Mouse (Mus musculus) hindbrain, embryonic 16.5 days (tissue): Measurements from ENCODE around the gene Wnt2b. TPM values are rescaled to one million over a fixed set of nuclear protein-coding genes. Genes with fewer than 3 reads are reported as not detected.

Experiments used
- ATAC-seq: fragments of 200-750 bp; cut with Nextera tagmentation; 2 replicates; pipeline ENCODE4 v1.8.0; 2017; ENCODE audit warnings: moderate TSS enrichment, moderate library complexity
- H3K27ac ChIP-seq: fragments of 300-500 bp; sonication (generic); 2 replicates; pipeline ENCODE4 v1.5.1; 2014; ENCODE audit warnings: low read depth, mild to moderate bottlenecking, control low read depth, low read length, moderate library complexity
- H3K27me3 ChIP-seq: fragments of 300-500 bp; sonication (generic); replicated peaks from 2 replicates; pipeline ENCODE4 v1.6.1; 2014; ENCODE audit warnings: low read length; ENCODE audit not compliant: control insufficient read depth, insufficient read depth
- H3K36me3 ChIP-seq: fragments of 300-500 bp; sonication (generic); 2 replicates; pipeline ENCODE4 v1.6.1; 2014; ENCODE audit warnings: mild to moderate bottlenecking, low read length, moderate library complexity, mixed read lengths; ENCODE audit not compliant: control insufficient read depth, insufficient read depth
- H3K4me1 ChIP-seq: fragments of 300-500 bp; sonication (generic); 2 replicates; pipeline ENCODE4 v1.6.1; 2014; ENCODE audit warnings: low read depth, low read length; ENCODE audit not compliant: control insufficient read depth, insufficient read depth
- H3K4me2 ChIP-seq: fragments of 300-500 bp; sonication (generic); 2 replicates; pipeline ENCODE4 v1.6.1; 2014; ENCODE audit warnings: mild to moderate bottlenecking, low read length, control low read depth, moderate library complexity
- H3K4me3 ChIP-seq: fragments of 300-500 bp; sonication (generic); 2 replicates; pipeline ENCODE4 v1.5.1; 2014; ENCODE audit warnings: mild to moderate bottlenecking, low read length, control low read depth, moderate library complexity
- H3K9ac ChIP-seq: fragments of 300-500 bp; sonication (generic); 2 replicates; pipeline ENCODE4 v1.6.1; 2014; ENCODE audit warnings: low read depth, mild to moderate bottlenecking, control low read depth, low read length, moderate library complexity
- H3K9me3 ChIP-seq: fragments of 300-500 bp; sonication (generic); 2 replicates; pipeline ENCODE4 v1.6.1; 2014; ENCODE audit warnings: mild to moderate bottlenecking, low read length, moderate library complexity; ENCODE audit not compliant: control insufficient read depth
- WGBS: fragments of 180-500 bp; shearing (Covaris S2); extraction: QIAGEN DNeasy Blood & Tissue Kit; methylation state at CpG from one replicate; pipeline ENCODE4 v1.1.7; 2014; 5-methylcytosine and 5-hydroxymethylcytosine counted together
- polyA plus RNA-seq: library from polyadenylated mRNA; unstranded; fragments of >200 nt; fragmentation: Nextera tagmentation; extraction: Ambion mirVana; gene quantifications from 2 replicates; pipeline ENCODE4 v1.2.1, GENCODE M21; 2015

The Wnt2b gene
- polyA plus RNA-seq, 1 experiment from 2014 or later = 0.78 TPM

DNA sequence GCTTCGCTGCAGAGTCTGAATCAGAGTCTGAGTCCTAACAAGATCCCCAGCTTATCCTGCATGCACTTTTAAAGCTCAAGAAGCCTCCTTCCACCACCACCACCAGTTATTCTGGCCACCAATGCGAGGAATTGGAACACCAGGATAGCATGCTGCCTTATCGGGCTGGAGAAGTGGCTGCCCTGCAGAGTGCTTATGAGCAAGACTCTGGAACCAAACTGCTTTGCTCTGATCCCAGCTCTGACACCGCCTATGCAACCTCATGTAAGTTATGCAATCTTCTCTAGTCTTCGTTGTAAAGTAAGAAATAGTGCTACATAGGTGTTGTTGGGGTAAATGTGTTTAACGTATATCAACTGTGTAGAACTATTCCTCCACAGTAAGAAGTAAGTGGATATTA is 32.3 kb downstream of the Wnt2b start:
- Histone ChIP-seq H3K4me3 (no peak overlapping the region), H3K27ac (no peak overlapping the region), H3K36me3 (peaks cover 15% of the 10 kb centered on the region), H3K4me2 (no peak overlapping the region), H3K9ac (no peak overlapping the region), H3K9me3 (no peaks in the 10 kb centered on the region), H3K27me3 (no peaks in the 10 kb centered on the region), H3K4me1 (no peaks in the 10 kb centered on the region)
- 92% methylated on average over 6 of the region's 6 CpGs for WGBS
- ATAC-seq = no peak

DNA sequence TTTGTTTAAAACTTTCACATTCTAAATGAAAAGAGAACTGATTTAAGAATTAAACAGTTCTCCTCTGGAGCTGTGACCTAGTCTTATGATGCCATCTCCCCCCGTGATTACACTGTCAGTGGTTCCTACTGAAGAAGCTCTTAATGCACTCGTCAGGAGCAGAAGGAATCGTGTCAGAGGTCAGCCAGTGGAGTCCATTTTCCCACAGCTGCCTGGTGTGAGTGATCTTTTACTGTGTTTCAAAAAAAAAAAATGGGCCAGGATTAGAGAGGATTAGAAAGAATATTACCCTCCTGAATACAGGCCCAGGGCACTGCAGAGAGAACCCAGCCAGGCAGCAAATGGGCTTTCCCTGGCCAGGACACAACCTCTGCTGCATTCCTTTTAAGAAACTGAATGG is 46.7 kb downstream of the Wnt2b start:
- Histone ChIP-seq H3K27me3 (no peaks in the 10 kb centered on the region), H3K27ac (no peak overlapping the region), H3K4me1 (no peaks in the 10 kb centered on the region), H3K9me3 (no peaks in the 10 kb centered on the region), H3K36me3 (peaks cover 3% of the 10 kb centered on the region), H3K4me2 (no peak overlapping the region), H3K9ac (no peak overlapping the region), H3K4me3 (no peak overlapping the region)
- WGBS = 40% methylated on average over 3 of the region's 3 CpGs
- no peak for ATAC-seq

DNA sequence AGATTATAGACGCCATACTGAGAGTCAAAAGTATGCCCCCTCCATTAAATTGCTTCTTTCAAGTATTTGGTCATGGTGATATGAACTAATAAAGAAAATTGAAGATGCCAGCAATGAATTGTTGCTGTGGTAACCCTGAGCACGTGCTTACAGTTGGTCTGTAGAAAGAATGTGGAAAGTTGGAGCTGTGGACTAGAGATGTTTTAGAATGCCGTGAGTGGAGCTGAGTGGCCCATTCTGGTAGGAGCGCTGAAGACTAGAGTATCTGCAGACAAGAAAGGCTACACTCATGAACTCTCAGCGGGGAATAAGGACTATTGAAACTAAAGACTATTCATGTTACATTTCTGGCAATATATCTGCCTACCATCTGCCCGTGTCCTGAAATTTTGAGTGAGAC is 52.5 kb downstream of the Wnt2b start:
- 74% methylated on average over 6 of the region's 6 CpGs for WGBS
- H3K9me3 ChIP-seq = no peaks in the 10 kb centered on the region
- no peaks in the 10 kb centered on the region for H3K27me3 ChIP-seq
- no peak for ATAC-seq
- no peak overlapping the region for H3K4me2 ChIP-seq
- no peaks in the 10 kb centered on the region for H3K4me1 ChIP-seq
- H3K9ac ChIP-seq = no peak overlapping the region
- peaks cover 6% of the 10 kb centered on the region for H3K36me3 ChIP-seq
- H3K4me3 ChIP-seq = no peak overlapping the region
- no peak overlapping the region for H3K27ac ChIP-seq

DNA sequence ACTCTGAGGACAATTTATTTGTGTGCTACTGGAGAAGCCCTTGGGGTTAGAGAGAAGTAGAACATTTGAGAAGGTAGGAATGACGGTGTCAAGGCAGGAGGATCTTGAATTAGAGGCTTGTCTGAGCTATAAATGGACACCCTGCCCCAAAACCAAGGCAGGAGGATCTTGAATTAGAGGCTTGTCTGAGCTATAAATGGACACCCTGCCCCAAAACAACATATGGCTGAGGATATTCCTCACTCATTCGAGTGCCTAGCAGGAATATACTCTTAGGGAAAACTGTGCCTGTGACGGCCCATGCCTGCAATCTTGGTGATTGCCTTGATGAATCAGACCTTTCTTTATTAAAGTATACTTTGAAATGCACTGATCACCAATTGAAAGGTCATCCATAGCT is 55.7 kb downstream of the Wnt2b start:
- H3K27ac ChIP-seq = no peak overlapping the region
- H3K36me3 ChIP-seq = peaks cover 6% of the 10 kb centered on the region
- H3K9ac ChIP-seq = no peak overlapping the region
- ATAC-seq = no peak
- H3K4me1 ChIP-seq = no peaks in the 10 kb centered on the region
- 93% methylated on average over 3 of the region's 3 CpGs for WGBS
- no peaks in the 10 kb centered on the region for H3K9me3 ChIP-seq
- H3K4me2 ChIP-seq = no peak overlapping the region
- H3K27me3 ChIP-seq = no peaks in the 10 kb centered on the region
- no peak overlapping the region for H3K4me3 ChIP-seq

DNA sequence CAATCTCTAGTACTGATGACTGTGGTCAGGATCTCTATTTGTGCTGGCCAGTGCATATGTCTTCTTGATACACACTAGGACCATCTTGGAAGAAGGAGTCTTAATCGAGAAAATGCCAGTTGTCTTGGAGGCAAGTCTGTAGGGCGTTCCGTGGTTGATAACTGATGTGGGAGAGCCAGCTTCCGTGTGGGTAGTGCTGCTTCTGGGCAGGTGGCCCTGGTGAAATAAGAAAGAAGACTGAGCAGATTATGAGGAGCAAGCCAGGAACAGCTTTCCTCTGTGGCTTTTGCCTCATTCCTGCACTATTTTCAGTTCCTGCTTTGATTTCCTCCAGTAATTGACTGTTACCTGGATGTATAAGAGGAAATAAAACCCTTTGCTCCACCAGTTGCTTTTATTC is 56.3 kb downstream of the Wnt2b start:
- Histone ChIP-seq H3K27me3 (no peaks in the 10 kb centered on the region), H3K4me3 (no peak overlapping the region), H3K36me3 (peaks cover 5% of the 10 kb centered on the region; the same call in 1 of the 2 replicates), H3K4me2 (no peak overlapping the region), H3K27ac (no peak overlapping the region), H3K9ac (no peak overlapping the region), H3K4me1 (no peaks in the 10 kb centered on the region), H3K9me3 (no peaks in the 10 kb centered on the region)
- 94% methylated on average over 4 of the region's 4 CpGs for WGBS
- no peak for ATAC-seq

DNA sequence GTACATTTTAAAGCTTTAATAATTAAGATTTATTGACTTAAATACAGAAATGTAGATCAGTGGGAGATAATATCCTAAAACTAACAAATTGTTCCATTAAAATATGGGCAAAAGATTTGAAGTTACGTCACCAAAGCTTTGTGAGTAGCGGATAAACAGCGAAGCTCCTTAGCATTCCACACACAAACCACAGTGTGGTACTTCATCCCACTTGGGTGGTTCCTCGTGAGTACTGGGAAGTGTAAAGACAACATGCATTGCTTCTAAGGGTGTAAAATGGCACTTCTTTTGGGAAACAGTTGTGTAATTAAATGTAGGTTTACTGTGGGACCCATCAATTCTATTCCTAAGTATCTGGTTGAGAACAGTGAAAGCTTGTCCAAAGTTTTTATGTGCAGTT is 60.6 kb downstream of the Wnt2b start:
- no peak overlapping the region for H3K4me3 ChIP-seq
- H3K4me2 ChIP-seq = no peak overlapping the region
- no peaks in the 10 kb centered on the region for H3K27me3 ChIP-seq
- no peak overlapping the region for H3K9ac ChIP-seq
- no peak overlapping the region for H3K27ac ChIP-seq
- H3K36me3 ChIP-seq = peaks cover 10% of the 10 kb centered on the region
- no peaks in the 10 kb centered on the region for H3K9me3 ChIP-seq
- no peaks in the 10 kb centered on the region for H3K4me1 ChIP-seq
- 94% methylated on average over 4 of the region's 4 CpGs for WGBS
- no peak for ATAC-seq

DNA sequence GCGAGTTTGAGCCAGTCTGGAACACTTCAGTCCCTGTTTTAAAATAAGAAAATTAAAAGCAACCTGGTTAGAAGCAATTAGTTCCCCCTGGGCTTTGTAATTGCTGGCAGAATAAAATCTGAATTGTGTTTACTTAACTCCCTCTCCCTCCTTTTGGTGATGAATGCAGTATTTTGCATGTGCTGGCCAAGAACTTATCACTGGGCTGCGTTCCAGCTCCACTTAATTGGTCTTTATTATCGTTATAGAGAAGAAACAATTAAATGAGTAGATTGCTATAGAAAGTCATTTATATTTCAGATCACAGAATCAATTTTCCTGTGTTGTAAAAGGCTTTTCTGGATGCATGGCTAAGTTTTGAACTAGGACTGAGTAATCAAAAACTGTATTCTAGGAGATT is 65.6 kb downstream of the Wnt2b start:
- WGBS = 69% methylated on average over 3 of the region's 3 CpGs
- Histone ChIP-seq H3K4me2 (no peak overlapping the region), H3K4me3 (no peak overlapping the region), H3K27ac (no peak overlapping the region), H3K9me3 (no peaks in the 10 kb centered on the region), H3K9ac (no peak overlapping the region), H3K27me3 (no peaks in the 10 kb centered on the region), H3K4me1 (no peaks in the 10 kb centered on the region), H3K36me3 (peaks cover 23% of the 10 kb centered on the region)
- no peak for ATAC-seq

Other genes starting within 250 kb of the Wnt2b start
- gene Ppm1j, start 180.9 kb downstream of the Wnt2b start, polyA plus RNA-seq = 0.89 and 2.5 TPM in 2 replicates
- 0.05 and 0.10 TPM in 2 replicates for gene Fam19a3, start 180.1 kb downstream of the Wnt2b start, polyA plus RNA-seq
- gene Rhoc, start 173.5 kb downstream of the Wnt2b start, polyA plus RNA-seq = 65.1 and 67.0 TPM in 2 replicates
- gene Mov10, start 143.4 kb downstream of the Wnt2b start, polyA plus RNA-seq = 9.1 and 12.4 TPM in 2 replicates
- 29.9 and 30.2 TPM in 2 replicates for gene St7l, start 97.9 kb downstream of the Wnt2b start, polyA plus RNA-seq
- 141 and 155 TPM in 2 replicates for gene Capza1, start 97.4 kb downstream of the Wnt2b start, polyA plus RNA-seq
- gene Cttnbp2nl, start 91.2 kb upstream of the Wnt2b start, polyA plus RNA-seq = 40.6 and 49.4 TPM in 2 replicates
- gene 4930564D02Rik, start 104.9 kb upstream of the Wnt2b start, polyA plus RNA-seq = not detected in 2 replicates